Comparison of ENCODE assay signal across 19 mouse cellular contexts in the genomic region with DNA sequence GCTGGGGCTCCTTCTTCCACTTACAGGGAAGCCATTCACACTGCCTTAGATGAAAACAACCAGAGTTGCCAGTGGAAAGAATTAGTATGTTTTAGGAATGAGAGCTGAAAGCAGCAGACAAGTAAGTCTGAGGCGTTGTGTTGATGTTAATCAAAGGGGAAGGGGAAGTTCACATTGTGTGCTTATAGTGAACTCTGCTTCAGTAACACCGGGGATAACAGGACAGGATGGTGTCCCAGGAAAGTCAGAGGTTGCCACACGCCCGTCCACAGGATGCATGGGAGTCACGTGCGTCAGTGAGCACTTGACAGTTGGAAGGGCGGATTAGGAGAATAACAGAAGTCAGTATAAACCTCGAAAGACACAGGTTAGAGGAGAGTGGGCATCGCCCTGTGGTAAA. TPM values are rescaled to one million over a fixed set of nuclear protein-coding genes. Genes with fewer than 3 reads are reported as not detected.
DNase-seq lines count a peak whose midpoint lies in the region; ATAC-seq and TF ChIP-seq lines count a peak whose summit lies in the region.
"Had no signal": no experiment of that assay in that cellular context is flagged by ENCODE, and none has a peak within 500 bp of the region (broad histone marks: within the 10 kb centered on the region; RNA-seq: fewer than 3 reads in every experiment).

No protein-coding gene starts in this region.

- peak in 1 of 2 experiments; percentile 16 for DNase-seq in heart, adult 2 months
- DNase-seq in lung, postnatal 0 days (ENCODE audit: low spot score) = peak; percentile 29
- no peak for DNase-seq in lung, postnatal 14 days
- no peak for DNase-seq in right cerebral cortex, postnatal 14 days
- DNase-seq in gastrocnemius, adult 8-10 months (ENCODE audit: low spot score in 2 of 2) = no peak
- DNase-seq in right cerebral cortex, postnatal 4 days = no peak
- DNase-seq: cerebellum, adult 9-10 months; kidney, adult 8-10 months; kidney, postnatal 4 days; layer of hippocampus, adult 9-11 months; thymus, postnatal 4 days had no signal

- WGBS in heart, adult 2 months = 40% methylated on average over 9 of the region's 9 CpGs
- WGBS in heart, embryonic 12.5 days = 65% methylated on average over 9 of the region's 9 CpGs
- 50% methylated on average over 9 of the region's 9 CpGs for WGBS in lung, postnatal 0 days

- TF ChIP-seq CTCF in heart, adult 2 months (IDR thresholded peaks at IDR 0.05) = no peak
- TF ChIP-seq CTCF in lung, postnatal 0 days (IDR thresholded peaks at IDR 0.05) = no peak

- ATAC-seq in heart, embryonic 12.5 days (ENCODE audit: insufficient number of reproducible peaks, low FRiP score) = no peak
- ATAC-seq in lung, postnatal 0 days = no peak
- peak; percentile 65 for ATAC-seq in granulocyte monocyte progenitor cell, adult 5-6 weeks (replicated peaks; ENCODE audit: poor library complexity, severe bottlenecking)
- ATAC-seq: forebrain, embryonic 14.5 days had no signal

- no peaks in the 10 kb centered on the region for H3K36me3 ChIP-seq in heart, adult 2 months (ENCODE audit: control insufficient read depth, insufficient read depth, low read length)
- H3K36me3 ChIP-seq in heart, embryonic 12.5 days = no peaks in the 10 kb centered on the region
- no peaks in the 10 kb centered on the region for H3K36me3 ChIP-seq in lung, postnatal 0 days (ENCODE audit: insufficient read depth, low read length)
- H3K36me3 ChIP-seq: embryonic facial prominence, embryonic 12.5 days; hindbrain, embryonic 13.5 days; liver, embryonic 15.5 days; midbrain, embryonic 10.5 days had no signal

- H3K27me3 ChIP-seq in heart, adult 2 months (ENCODE audit: control insufficient read depth, insufficient read depth, low read length) = no peaks in the 10 kb centered on the region
- H3K27me3 ChIP-seq in heart, embryonic 12.5 days (replicated peaks) = no peaks in the 10 kb centered on the region
- no peaks in the 10 kb centered on the region for H3K27me3 ChIP-seq in lung, postnatal 0 days (replicated peaks; ENCODE audit: insufficient read depth, low read length)
- H3K27me3 ChIP-seq: embryonic facial prominence, embryonic 12.5 days; hindbrain, embryonic 13.5 days had no signal

- H3K9me3 ChIP-seq in heart, embryonic 12.5 days (replicated peaks) = no peaks in the 10 kb centered on the region
- no peaks in the 10 kb centered on the region for H3K9me3 ChIP-seq in lung, postnatal 0 days (ENCODE audit: low read length)
- H3K9me3 ChIP-seq: embryonic facial prominence, embryonic 12.5 days; hindbrain, embryonic 13.5 days; liver, embryonic 15.5 days; midbrain, embryonic 10.5 days had no signal

- no peak overlapping the region for H3K4me3 ChIP-seq in heart, adult 2 months
- no peak overlapping the region for H3K4me3 ChIP-seq in heart, embryonic 12.5 days
- no peak overlapping the region for H3K4me3 ChIP-seq in lung, postnatal 0 days (ENCODE audit: low read depth, low read length)
- H3K4me3 ChIP-seq: embryonic facial prominence, embryonic 12.5 days; erythroblast, embryonic 14.5 days; hindbrain, embryonic 13.5 days; liver, embryonic 15.5 days; midbrain, embryonic 10.5 days had no signal

- H3K4me1 ChIP-seq in heart, adult 2 months (ENCODE audit: control insufficient read depth, insufficient read depth, low read length) = peaks cover 16% of the 10 kb centered on the region
- H3K4me1 ChIP-seq in heart, embryonic 12.5 days (replicated peaks) = peaks cover 19% of the 10 kb centered on the region
- peaks cover 6% of the 10 kb centered on the region; the same call in 1 of the 2 replicates for H3K4me1 ChIP-seq in lung, postnatal 0 days (ENCODE audit: insufficient read depth, low read depth, low read length)

- no peak overlapping the region for H3K9ac ChIP-seq in heart, adult 2 months (ENCODE audit: low read depth, low read length)
- H3K9ac ChIP-seq in heart, embryonic 12.5 days = no peak overlapping the region
- H3K9ac ChIP-seq in lung, postnatal 0 days (replicated peaks; ENCODE audit: low read depth) = no peak overlapping the region
- H3K9ac ChIP-seq: embryonic facial prominence, embryonic 12.5 days; hindbrain, embryonic 13.5 days; liver, embryonic 15.5 days had no signal

- peak; percentile 71; the same call in 1 of the 2 replicates for TF ChIP-seq EP300 in heart, adult 2 months (IDR thresholded peaks at IDR 0.05; ENCODE audit: insufficient read depth, low read depth, low read length)
- peak; percentile 49; the same call in 1 of the 2 replicates for TF ChIP-seq EP300 in lung, postnatal 0 days (IDR thresholded peaks at IDR 0.05)

- H3K27ac ChIP-seq in heart, adult 2 months = peak overlapping the region; percentile 73
- H3K27ac ChIP-seq in heart, embryonic 12.5 days (ENCODE audit: poor library complexity, severe bottlenecking) = no peak overlapping the region
- H3K27ac ChIP-seq in lung, postnatal 0 days (ENCODE audit: low read length) = peak overlapping the region; percentile 20; the same call in 1 of the 2 replicates
- H3K27ac ChIP-seq: embryonic facial prominence, embryonic 12.5 days; hindbrain, embryonic 13.5 days; midbrain, embryonic 10.5 days had no signal

- H3K79me2 ChIP-seq in heart, adult 2 months (replicated peaks; ENCODE audit: control insufficient read depth, insufficient read depth, low read length) = no peaks in the 10 kb centered on the region

- intact Hi-C loops in heart, adult 2 months (cut with DNase I) = loop anchor here (1.0 to 10.0 kb wide), 2 partner anchors 33 to 280 kb away; no protein-coding TSS in a partner anchor

- no peak for TF ChIP-seq POLR2A in heart, adult 2 months (IDR thresholded peaks at IDR 0.05; ENCODE audit: insufficient read depth, low read depth, low read length)

- H3K4me2 ChIP-seq in heart, embryonic 12.5 days = no peak overlapping the region
- H3K4me2 ChIP-seq in lung, postnatal 0 days (replicated peaks; ENCODE audit: low read depth, low read length) = no peak overlapping the region
- H3K4me2 ChIP-seq: embryonic facial prominence, embryonic 12.5 days; hindbrain, embryonic 13.5 days; liver, embryonic 15.5 days had no signal

RNA-seq across cellular contexts. Expression of a gene that starts 55.1 kb away (rescaled TPM):
- total RNA-seq in heart, adult 2 months (2021) = 10 to 100 TPM; 16.8 to 27.1 TPM
- 10.5 and 13.6 TPM in 2 replicates for polyA plus RNA-seq in heart, adult 2 months (2012; rRNA removed)
- polyA plus RNA-seq in heart, embryonic 12.5 days (2016; fragmentation: Nextera tagmentation; extraction: Ambion mirVana) = 6.3 and 6.9 TPM in 2 replicates
- 6.8 and 9.3 TPM in 2 replicates for polyA plus RNA-seq in lung, postnatal 0 days (2015; fragmentation: Nextera tagmentation; extraction: Ambion mirVana)
- total RNA-seq in granulocyte monocyte progenitor cell, adult 5-6 weeks (2014; fragmentation: Nextera tagmentation) = 13.6 and 13.7 TPM in 2 replicates
- total RNA-seq in granulocyte monocyte progenitor cell, adult 5-6 weeks (2017) = 10.3 and 11.7 TPM in 2 replicates
- 10 to 100 TPM; 11.4 to 21.1 (median 15.7) TPM for total RNA-seq in gastrocnemius, adult 8-10 months (2022)
